Mouse (Mus musculus) adrenal gland, postnatal 25 days (tissue): ENCODE measurements around the gene Rnf144b. TPM values are rescaled to one million over a fixed set of nuclear protein-coding genes. Genes with fewer than 3 reads are reported as not detected.

ENCODE experiments used
- DNase-seq: peaks from one replicate; pipeline ENCODE4 v3.0.0; 2021; ENCODE audit warnings: mixed read lengths
- total RNA-seq: library from RNA; stranded (reverse); gene quantifications from 2 replicates; pipeline ENCODE4 v1.2.3, GENCODE M21; 2021

Rnf144b gene
- total RNA-seq, 1 experiment from 2014 or later: 3.9 TPM

DNA sequence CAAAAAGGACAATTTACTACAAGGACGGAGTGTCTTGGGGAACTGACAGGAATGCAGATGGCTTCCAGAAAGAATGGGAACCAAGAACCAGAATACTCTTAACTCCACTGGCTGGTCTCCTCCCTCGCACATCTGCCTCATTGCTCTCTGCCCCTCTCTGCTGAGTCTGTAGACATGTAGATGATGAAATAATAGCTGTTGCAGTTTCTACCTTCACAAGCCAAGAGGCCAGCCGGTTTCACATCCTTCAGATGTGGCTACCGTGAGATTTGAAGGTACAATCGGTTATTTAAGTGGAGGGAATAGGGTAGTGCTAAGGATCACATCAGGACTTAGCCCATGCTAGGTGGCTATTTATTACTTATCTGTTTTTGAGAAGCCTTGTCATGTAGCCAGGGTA, 59.9 kb downstream of the Rnf144b start:
- no peak for DNase-seq

DNA sequence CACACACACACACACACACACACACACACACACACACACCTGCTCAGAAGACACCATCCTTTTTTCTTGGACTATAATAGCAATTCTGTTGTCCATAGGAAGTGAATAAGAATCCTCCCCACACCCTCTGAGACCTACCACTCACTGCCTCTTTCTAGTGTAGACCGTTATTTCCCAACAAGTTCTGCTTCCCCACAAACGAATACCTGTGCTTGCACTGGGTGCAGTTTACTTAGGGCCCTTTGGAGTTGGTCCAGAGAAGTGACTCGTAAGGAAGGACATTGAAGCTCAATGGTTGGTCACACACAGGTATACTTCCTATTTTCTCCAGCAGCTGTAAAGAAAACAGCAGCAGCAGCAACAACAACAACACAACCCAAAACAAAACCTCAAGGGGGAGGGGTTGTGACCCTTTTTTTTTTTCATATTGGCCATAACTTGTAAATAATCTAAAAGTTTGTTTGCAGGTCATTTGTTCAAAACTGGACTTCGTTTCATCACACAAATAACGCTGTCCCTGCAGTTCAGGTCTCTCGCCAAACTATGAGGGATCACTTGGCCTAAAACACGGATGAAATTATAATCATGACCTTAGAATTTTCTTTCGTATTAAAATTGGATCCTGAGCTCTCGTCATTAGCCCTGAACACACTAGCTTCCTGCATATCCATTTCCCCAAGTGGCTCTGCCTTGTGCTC, 60.7 kb downstream of the Rnf144b start:
- DNase-seq: no peak

DNA sequence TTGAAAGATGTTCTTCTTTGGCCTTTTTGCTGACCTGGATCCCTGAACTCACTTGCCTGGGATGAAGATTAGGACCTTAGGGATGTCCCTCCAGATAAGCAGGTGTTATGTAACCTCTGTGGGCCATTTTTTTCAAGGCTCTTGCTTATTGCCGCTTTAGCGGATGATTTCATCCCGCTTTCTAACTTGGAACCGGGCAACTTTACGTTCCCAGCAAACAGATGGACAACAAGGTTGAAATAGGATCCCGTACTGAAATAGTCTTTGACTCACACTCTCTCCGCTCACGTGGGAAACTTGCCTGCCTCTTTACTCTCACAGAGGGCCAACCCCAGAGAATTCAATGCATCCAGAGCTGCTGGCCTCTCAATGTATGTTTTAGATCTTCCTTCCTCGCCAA, 61.3 kb downstream of the Rnf144b start:
- DNase-seq: no peak

DNA sequence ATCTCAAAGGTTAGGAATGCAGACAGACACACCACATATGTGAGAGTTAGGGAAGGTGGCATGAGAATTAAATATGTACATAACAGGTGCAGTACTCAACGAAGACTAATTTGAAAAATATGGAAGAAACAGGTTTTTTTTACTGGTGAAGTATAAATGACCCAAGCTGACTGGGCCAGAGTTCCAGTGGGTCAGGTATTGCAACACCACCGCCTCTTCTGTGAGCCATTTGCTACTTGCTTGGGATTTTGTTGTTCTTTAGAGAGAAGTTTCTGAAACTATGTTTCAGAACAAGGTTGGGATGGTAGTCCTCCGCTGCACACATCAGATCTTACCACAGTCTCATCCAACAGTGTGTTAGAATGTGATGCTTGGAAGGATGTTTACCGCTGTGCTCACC, 65.4 kb downstream of the Rnf144b start:
- no peak for DNase-seq

DNA sequence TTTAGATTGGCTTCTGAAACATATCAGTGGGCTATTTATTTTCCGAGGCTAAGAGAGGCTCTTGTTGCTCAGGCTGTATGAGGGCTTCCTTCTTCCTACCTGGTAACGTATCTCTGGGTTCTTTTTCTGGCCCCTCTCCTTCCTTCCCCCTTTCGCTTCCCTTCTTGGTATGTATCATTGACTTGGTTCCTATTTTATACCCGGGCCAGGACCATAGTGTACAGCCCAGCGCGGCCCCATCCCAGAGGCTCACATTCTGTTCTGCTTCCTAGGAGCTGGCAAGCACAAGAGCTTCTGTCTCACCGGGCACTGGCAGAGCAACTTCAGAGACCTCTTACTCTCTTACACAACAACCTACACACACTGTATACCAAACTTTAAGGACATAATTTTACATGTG, 67.5 kb downstream of the Rnf144b start:
- no peak for DNase-seq

DNA sequence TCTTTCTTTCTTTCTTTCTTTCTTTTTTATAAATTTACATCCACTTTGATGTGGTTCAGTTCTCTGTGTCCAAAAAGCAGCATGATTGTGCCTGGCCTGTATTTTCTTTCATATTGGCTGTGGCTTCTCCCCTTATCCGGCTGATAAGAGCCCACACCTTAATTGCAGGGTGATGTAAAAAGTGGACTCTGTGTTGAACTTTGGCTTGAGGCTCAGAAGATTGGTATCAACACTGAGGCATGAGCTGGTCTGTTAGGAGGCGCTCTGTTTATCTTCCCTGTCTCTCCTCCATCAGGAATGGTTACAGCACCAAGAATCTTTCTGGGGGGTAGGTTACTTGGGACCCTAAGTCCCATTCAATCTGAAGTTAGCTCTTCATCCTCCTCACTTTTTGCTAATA, 69.7 kb downstream of the Rnf144b start:
- DNase-seq: no peak

DNA sequence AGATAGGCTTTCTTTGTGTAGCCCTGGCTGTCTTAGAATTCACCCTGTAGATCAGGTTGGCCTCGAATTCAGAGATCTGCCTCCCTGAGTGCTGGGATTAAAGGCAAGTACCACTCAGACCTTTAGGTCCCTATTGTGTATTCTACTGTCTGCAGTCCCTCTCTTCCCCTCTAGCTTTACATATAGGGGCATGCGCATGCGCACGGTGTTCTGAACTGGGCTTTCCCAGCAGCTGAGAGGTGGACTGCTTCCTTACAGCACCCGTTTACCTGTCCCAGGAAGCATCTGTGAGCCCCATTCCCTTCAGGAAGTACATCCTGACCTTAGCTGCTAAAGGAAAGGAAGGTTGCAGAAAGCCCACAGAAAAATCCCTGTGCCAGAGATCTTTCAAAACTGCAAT, 70.3 kb downstream of the Rnf144b start:
- no peak for DNase-seq

DNA sequence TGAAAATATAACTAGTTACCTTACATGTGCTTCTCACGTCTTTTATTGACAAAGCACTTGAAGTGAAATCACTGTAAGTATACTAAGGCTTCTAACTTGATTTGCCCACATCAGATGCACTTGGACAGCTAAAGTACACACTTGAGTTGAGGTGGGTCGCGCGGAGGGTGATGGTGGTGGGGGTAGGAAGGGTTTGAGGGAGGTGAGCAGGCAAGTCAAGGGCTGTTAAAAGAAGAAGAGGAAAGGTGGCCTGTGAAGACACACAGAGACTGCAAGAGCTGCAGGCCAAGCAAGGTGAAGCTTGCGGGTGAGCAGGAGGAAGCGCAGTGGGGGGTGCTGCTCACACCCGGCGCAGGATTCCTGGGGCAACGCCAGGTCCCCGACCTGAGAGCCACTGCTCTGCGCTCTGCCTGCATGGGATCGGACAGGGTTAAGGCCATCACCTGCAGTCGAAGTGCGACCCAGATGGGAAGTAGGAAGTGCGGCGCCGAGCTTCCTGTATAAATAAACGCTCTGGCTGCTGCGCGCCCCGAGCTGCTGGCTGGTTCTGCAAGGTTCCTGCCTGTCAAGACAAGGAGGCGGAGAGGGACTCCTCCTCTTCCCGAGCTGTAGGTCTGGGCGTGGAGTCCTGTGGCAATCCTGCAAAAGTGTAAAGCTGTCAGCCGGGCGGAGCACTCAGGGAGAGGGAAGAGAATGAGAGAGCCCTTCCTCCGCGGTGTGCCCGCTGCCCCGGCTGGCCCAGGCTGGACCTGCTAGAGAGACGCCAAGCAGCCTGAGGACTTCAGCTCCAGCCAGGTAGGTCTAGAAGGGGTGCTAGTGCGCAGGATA, 71.1 kb downstream of the Rnf144b start:
- DNase-seq: peak; percentile 60

DNA sequence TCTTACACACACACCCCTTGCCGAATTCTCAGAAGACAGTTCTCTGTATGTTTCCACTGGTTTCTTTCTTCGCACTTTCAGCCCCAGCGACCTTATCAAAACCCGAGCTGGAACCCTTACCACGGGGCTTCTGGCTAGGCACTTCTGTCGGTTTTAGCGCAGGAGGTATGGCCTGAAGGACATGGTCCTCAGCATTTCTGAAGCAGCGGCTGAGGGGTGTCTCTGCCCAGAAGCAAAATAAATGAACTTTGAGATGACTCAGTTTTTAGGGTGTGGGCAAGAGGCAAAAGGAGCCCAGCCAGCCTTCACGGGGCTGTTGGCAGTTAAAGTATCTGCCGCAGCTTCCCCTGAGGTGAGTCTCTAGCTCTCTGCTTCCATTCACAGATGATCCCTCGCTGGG, 72.2 kb downstream of the Rnf144b start:
- no peak for DNase-seq

DNA sequence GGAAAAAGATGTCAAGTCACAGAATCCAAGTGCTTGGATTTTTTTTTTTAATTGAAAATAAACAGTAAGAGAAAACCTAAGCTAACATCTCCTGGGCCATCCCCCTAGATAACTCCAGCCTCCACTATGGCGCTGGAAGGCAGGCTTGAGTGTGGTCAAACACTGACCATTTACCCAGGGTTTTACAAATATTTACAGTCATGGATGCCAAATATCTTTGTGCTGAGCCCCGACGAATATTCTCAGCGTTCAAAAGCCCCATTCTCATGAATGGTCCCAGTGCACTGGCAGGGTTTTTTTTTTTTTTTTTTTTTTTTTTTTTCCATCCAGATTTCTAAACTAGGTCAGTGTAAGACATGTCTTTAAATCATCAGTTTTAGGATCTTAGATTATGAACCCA, 73.0 kb downstream of the Rnf144b start:
- no peak for DNase-seq

DNA sequence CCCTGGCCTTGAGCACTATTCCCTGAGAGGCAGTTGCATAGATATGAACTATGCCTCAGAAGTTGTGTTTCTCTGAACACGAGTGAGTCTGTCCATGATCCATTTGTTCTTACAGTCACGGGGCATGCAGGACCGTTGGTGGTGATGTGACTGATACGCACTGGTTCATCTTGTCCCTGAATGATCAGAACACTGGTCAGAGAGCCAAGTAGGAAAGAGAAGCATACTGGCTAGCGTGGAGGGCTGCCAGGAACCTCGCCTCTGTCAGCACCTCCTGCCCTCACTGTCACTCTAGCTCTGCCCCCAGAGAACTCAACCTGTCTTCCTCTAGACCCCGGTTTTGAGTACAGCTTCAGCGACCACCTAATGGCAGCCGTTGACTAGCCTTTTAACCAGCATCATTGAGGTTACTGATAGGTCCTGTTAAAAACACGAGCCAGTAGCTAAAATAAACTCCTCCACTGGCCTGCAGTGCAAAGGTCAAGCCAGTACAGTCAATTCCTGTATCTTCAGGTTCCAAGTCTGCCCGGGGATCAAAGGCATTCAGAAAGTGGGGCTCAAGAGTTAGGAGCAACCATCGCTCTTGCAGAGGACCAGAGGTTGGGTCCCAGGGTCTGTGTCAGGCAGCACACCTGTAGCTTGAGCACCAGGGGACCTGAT, 77.7 kb downstream of the Rnf144b start:
- DNase-seq: no peak

DNA sequence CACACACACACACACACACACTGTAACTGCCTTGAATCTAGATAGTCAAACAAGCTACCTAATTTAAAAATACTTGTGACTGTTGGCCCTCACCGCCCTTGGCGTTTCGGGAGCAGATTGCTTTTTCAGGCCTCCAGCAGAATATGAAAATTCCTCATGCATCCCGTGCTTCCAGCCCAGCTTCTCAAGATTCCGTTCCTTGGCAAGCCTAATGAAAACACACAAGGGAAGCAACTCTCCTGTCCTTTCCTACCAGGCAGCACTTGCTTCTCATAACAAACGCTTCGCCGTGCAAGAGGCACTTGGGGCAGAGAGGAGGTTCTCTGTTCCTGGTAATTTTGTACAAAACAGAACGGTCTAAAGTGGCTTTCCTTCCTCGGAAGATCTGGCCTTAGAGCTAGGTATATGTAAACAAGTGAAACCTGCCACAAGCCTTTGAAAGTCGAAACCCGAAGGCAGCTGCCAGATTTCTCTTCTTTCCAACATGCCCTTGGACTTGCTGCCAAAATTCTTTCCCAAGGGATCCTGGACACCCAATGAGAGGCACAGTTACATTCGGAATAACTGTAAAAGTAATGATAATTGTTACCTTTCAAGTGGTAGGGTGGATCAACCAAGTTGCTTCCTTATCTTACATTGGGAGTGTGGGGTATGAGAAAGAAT, 79.6 kb downstream of the Rnf144b start:
- peak; percentile 34 for DNase-seq

DNA sequence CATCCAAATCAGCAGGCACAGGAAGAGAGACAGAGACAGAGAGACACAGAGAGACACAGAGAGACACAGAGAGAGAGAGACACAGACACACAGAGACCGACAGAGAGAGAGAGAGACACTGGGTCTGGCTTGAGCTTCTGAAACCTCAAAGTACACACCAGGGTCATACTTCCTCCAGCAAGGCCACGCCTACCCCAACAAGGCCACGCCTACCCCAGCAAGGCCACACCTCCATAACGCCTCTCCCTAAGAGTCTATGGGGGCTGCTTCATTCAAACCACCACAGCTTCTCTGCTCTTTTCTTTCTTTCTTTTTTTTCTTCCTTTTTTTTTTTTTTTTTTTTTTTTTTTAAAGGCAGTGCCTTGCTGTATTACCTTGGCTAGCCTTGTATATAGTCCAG, 88.0 kb downstream of the Rnf144b start:
- no peak for DNase-seq

DNA sequence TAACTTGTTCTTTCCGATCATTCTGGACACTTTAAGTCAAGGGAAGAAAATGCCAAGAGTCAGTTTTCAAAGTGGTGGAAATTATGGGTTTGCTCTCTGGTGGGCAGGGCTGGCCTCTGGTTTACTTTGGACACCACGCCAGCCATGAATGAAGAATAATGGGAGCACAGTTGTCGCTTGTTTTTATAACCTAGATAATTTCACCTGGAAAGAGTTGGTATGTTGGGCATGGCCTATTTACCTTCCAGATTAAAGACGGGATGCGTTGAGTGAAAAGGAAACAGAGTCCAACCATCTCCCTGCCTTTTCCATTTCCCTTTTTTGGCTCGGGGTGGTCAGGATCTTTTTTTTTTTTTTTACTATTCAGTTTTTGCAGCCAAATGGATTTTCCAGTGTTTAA, 88.5 kb downstream of the Rnf144b start:
- DNase-seq: no peak

DNA sequence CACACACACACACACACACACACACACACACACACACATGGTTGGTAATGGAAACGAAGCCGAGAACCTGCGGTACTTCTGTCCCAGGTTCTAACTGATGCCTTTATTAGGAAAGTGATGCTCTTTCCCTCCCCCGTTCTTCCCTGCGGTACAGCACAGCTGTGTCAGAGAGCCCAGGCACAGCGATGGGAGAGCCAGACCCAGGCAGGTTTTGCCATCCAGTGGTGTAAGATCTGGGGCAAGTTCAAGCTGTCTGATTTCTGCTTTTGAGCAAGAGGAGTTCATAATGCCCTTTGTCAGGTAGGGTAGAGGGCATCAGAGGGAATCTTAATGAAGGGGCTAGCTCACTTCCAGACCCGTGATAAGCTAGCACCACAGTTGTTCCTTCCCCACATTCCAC, 89.1 kb downstream of the Rnf144b start:
- no peak for DNase-seq

DNA sequence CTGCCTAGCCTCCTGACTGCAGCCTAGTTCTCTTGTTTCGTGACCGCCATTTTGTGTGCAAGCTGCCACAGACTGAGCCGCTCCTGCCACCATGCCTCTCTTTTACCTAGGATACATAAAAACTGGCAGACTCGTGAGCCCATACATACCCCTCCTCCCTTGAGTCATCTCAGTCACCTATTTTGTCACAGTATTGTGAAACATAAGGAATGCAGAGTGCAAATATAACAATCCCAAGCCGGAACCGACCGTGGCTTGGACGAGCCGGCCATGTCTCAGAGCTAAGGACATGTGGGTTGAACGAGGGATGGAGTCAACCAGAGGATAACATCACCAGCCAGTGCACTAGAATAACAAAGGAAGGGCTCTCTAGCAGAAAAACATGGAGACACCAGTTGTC, 91.4 kb downstream of the Rnf144b start:
- no peak for DNase-seq

DNA sequence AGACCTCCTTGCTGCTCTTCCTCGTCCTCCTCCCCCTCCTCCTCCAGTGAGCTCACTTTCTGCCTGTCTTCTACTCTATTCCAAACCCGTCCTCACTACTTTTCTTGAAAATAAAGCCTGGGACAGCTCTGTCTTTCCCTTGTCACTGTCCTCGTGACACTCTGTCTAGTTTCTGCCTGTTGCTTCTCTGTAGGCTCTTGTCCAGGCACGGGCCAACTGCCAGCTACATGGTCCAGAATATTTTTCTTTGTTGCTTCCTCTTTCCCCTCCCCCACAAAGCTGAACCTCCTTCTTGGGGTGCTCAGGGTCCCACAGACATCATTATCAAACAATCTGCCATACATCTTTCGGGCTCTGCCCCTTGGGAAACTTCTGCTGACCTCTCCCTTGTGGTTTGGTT, 92.4 kb downstream of the Rnf144b start:
- peak; percentile 19 for DNase-seq

DNA sequence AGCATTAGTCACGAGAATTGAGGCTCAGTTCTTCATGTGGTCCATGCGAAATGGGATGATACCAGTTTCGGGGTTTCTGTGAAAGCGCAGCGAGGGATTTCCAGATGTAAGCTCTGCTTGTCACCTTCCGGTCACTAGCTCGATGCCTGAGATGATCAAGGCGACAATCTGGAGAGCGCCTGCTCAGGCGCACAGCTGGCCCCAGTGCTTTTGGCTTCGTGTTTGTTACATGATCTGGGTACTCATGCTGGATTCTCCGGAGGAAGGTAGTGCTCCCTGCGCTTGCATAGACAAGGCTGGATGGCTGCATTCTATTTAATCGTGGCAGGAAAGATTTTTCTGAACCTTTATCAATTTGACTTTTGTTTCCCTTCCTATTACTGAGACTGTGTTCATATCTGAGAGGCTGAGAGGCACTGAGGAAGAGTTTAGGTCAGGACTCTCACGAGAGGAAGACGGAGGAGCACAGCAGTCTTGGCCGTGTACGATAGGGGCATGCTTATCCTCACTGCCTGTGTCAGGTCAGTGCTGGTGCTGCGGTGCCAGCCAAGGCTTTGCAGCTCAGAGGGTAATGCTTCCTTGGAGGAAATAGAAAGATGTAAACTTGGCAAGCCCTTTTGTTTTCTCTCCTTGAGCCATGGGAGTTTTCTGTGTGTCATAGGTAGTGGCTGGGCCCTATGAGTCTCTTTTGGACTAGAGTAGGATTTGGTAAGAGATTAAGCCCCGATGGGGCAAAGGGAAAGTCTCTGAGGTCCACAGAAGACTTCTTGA, 93.5 kb downstream of the Rnf144b start:
- DNase-seq: no peak

DNA sequence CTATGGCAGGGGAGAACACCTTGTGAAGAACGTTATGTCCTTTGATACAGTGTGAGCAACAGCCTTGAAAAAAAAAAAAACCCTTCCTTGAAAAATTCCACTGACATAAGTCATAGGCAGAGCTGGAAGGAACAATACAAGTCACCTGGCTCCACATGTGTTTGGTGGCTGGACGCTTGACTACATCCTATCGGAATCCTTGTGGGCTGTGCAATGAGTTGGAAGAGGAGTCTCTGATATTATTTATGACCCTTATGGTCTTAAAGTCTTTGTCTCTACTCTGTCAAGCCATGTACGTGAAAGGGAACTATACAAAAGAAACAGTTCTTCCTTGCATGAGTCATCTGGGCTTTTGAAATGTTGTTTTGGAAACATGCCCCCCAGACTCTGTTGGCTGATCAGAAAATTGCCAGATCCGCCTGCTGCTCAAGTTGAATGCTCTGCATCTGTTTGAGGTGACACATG, 94.7 kb downstream of the Rnf144b start:
- no peak for DNase-seq

DNA sequence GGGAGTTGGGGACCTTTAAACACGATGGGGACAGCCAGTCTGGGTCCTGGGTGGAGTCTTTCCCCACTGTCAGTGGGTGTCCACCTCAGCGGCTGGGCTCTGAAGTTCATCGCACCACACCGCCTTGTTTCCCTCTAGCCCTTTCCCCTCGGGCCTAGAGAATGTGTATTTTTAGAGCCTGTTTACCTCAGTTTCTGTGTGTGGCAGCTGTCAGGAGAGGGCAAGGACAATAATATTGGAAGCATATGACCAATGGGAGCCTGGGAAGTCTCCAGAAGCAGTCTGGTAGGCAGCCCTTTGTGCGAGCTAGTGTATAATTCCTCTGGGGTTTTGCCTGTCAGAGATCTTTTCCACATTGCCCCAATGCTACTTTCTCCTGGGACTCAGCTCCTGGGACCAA, 95.9 kb downstream of the Rnf144b start:
- no peak for DNase-seq

DNA sequence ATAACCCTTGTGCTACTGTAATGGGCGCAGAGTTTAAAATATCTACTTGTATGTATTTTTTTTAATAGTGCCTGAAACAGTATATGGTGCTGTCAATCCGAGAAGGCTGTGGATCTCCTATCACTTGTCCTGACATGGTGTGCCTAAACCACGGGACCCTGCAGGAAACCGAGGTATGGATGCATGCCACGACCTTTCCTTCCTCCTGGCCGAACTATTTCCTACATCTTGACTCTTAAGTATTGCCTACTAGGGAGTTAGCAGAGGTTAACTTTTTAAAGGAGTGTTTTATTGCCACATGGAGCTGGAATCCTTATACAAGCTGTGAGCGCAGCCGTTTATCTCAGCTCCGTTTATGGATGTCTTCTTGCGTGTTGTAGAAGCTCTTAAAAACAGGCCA, 98.0 kb downstream of the Rnf144b start:
- DNase-seq: no peak
